Mouse (Mus musculus): ENCODE measurements around the gene Ankar. TPM values are rescaled to one million over a fixed set of nuclear protein-coding genes. Genes with fewer than 3 reads are reported as not detected.
A peak's percentile ranks its signal among the peaks of the same experiment; 100 is the strongest.

The Ankar gene
- polyA plus RNA-seq, 1 experiment from 2014 or later, result not detected

- H3K27ac ChIP-seq, result no peak overlapping the region
- H3K36me3 ChIP-seq, result peaks cover 20% of the 10 kb centered on the region
- no peak overlapping the region for H3K9ac ChIP-seq
- H3K4me3 ChIP-seq, result no peak overlapping the region
- H3K27me3 ChIP-seq (replicated peaks), result no peaks in the 10 kb centered on the region
- H3K4me2 ChIP-seq, result no peak overlapping the region
- no peak for ATAC-seq
- H3K4me1 ChIP-seq, result peaks cover 8% of the 10 kb centered on the region
- H3K9me3 ChIP-seq (replicated peaks), result no peaks in the 10 kb centered on the region
- WGBS (ENCODE audit: insufficient replicate concordance), result 60% methylated on average over 8 of the region's 8 CpGs
Observed at GRCm38 (mm10) chr1:72722646-72723045, 22.3 kb upstream of the Ankar start.

GRCm38 (mm10) chr1:72720115-72720725 is 19.8 kb upstream of the Ankar start:
- Histone ChIP-seq H3K27ac (no peak overlapping the region), H3K9me3 (replicated peaks) (no peaks in the 10 kb centered on the region), H3K27me3 (replicated peaks) (no peaks in the 10 kb centered on the region), H3K4me1 (peaks cover 8% of the 10 kb centered on the region), H3K4me2 (no peak overlapping the region), H3K4me3 (no peak overlapping the region), H3K9ac (no peak overlapping the region), H3K36me3 (peaks cover 32% of the 10 kb centered on the region)
- no peak for ATAC-seq
- 80% methylated on average over 6 of the region's 6 CpGs for WGBS (ENCODE audit: insufficient replicate concordance)

- no peaks in the 10 kb centered on the region for H3K9me3 ChIP-seq (replicated peaks)
- peaks cover 46% of the 10 kb centered on the region for H3K36me3 ChIP-seq
- H3K27ac ChIP-seq, result peak overlapping the region; percentile 30; the same call in 1 of the 2 replicates
- H3K4me2 ChIP-seq, result no peak overlapping the region
- H3K4me1 ChIP-seq, result peaks cover 12% of the 10 kb centered on the region
- WGBS (ENCODE audit: insufficient replicate concordance), result 29% methylated on average over 5 of the region's 5 CpGs
- ATAC-seq, result peak; percentile 74
- no peaks in the 10 kb centered on the region for H3K27me3 ChIP-seq (replicated peaks)
- no peak overlapping the region for H3K9ac ChIP-seq
- no peak overlapping the region for H3K4me3 ChIP-seq
Observed at GRCm38 (mm10) chr1:72718846-72719245, 18.5 kb upstream of the Ankar start.

GRCm38 (mm10) chr1:72717540-72717939 is 17.2 kb upstream of the Ankar start:
- H3K27ac ChIP-seq, result no peak overlapping the region

GRCm38 (mm10) chr1:72716926-72717325 is 16.5 kb upstream of the Ankar start:
- Histone ChIP-seq H3K27ac (no peak overlapping the region), H3K4me1 (peaks cover 23% of the 10 kb centered on the region), H3K27me3 (replicated peaks) (no peaks in the 10 kb centered on the region), H3K9me3 (replicated peaks) (no peaks in the 10 kb centered on the region), H3K4me3 (no peak overlapping the region), H3K36me3 (peaks cover 65% of the 10 kb centered on the region), H3K9ac (no peak overlapping the region), H3K4me2 (no peak overlapping the region)
- ATAC-seq, result peak; percentile 31; the same call in 1 of the 2 replicates
- 7% methylated on average over 5 of the region's 5 CpGs for WGBS (ENCODE audit: insufficient replicate concordance)

More at GRCm38 (mm10) chr1:72717540-72717939, 17.2 kb upstream of the Ankar start:
- Histone ChIP-seq H3K9ac (no peak overlapping the region), H3K9me3 (replicated peaks) (no peaks in the 10 kb centered on the region), H3K36me3 (peaks cover 59% of the 10 kb centered on the region), H3K4me2 (no peak overlapping the region), H3K4me3 (no peak overlapping the region), H3K4me1 (peaks cover 21% of the 10 kb centered on the region), H3K27me3 (replicated peaks) (no peaks in the 10 kb centered on the region)
- no peak for ATAC-seq
- WGBS (ENCODE audit: insufficient replicate concordance), result 88% methylated on average over 7 of the region's 7 CpGs

GRCm38 (mm10) chr1:72716421-72716820 is 16.0 kb upstream of the Ankar start:
- H3K4me1 ChIP-seq, result peaks cover 23% of the 10 kb centered on the region
- no peaks in the 10 kb centered on the region for H3K9me3 ChIP-seq (replicated peaks)
- 51% methylated on average over 2 of the region's 2 CpGs for WGBS (ENCODE audit: insufficient replicate concordance)
- peaks cover 65% of the 10 kb centered on the region for H3K36me3 ChIP-seq
- ATAC-seq, result no peak
- H3K9ac ChIP-seq, result no peak overlapping the region; the same call in 1 of the 2 replicates
- H3K27ac ChIP-seq, result peak overlapping the region; percentile 69
- no peak overlapping the region for H3K4me2 ChIP-seq
- H3K27me3 ChIP-seq (replicated peaks), result no peaks in the 10 kb centered on the region
- no peak overlapping the region for H3K4me3 ChIP-seq

- peaks cover 23% of the 10 kb centered on the region for H3K4me1 ChIP-seq
- 0 out of 2 replicates have a peak overlapping the region, but pooled peaks have one; percentile 69 for H3K27ac ChIP-seq
- no peak for ATAC-seq
- no peak overlapping the region for H3K4me2 ChIP-seq
- H3K4me3 ChIP-seq, result no peak overlapping the region
- no peaks in the 10 kb centered on the region for H3K27me3 ChIP-seq (replicated peaks)
- H3K9ac ChIP-seq, result no peak overlapping the region
- no peaks in the 10 kb centered on the region for H3K9me3 ChIP-seq (replicated peaks)
- WGBS (ENCODE audit: insufficient replicate concordance), result 64% methylated on average over 3 of the region's 3 CpGs
- H3K36me3 ChIP-seq, result peaks cover 62% of the 10 kb centered on the region
Observed at GRCm38 (mm10) chr1:72715593-72716361, 15.4 kb upstream of the Ankar start.

- Histone ChIP-seq H3K27me3 (replicated peaks) (no peaks in the 10 kb centered on the region), H3K9me3 (replicated peaks) (no peaks in the 10 kb centered on the region), H3K4me1 (peaks cover 26% of the 10 kb centered on the region), H3K4me2 (no peak overlapping the region), H3K36me3 (peaks cover 56% of the 10 kb centered on the region), H3K4me3 (no peak overlapping the region), H3K9ac (no peak overlapping the region), H3K27ac (no peak overlapping the region)
- WGBS (ENCODE audit: insufficient replicate concordance), result 88% methylated on average over 1 of the region's 1 CpGs
- no peak for ATAC-seq
Observed at GRCm38 (mm10) chr1:72715065-72715464, 14.7 kb upstream of the Ankar start.

- Histone ChIP-seq H3K36me3 (peaks cover 53% of the 10 kb centered on the region), H3K4me2 (no peak overlapping the region), H3K27ac (no peak overlapping the region), H3K9ac (no peak overlapping the region), H3K27me3 (replicated peaks) (no peaks in the 10 kb centered on the region), H3K4me3 (no peak overlapping the region), H3K4me1 (peaks cover 28% of the 10 kb centered on the region), H3K9me3 (replicated peaks) (no peaks in the 10 kb centered on the region)
- WGBS (ENCODE audit: insufficient replicate concordance), result 65% methylated on average over 4 of the region's 4 CpGs
- no peak for ATAC-seq
Observed at GRCm38 (mm10) chr1:72714547-72714946, 14.2 kb upstream of the Ankar start.

GRCm38 (mm10) chr1:72711684-72712083 is 11.3 kb upstream of the Ankar start:
- H3K36me3 ChIP-seq, result peaks cover 46% of the 10 kb centered on the region
- WGBS (ENCODE audit: insufficient replicate concordance), result under 1% methylated on average over 17 of the region's 17 CpGs
- peak; percentile 13 for ATAC-seq

GRCm38 (mm10) chr1:72710753-72711653 is 10.6 kb upstream of the Ankar start, which contains the start of gene Rpl37a:
Rpl37a (plus strand) TSS chr1:72711290.
- 2% methylated on average over 68 of the region's 68 CpGs for WGBS (ENCODE audit: insufficient replicate concordance)
- Histone ChIP-seq H3K9ac (peak within 1 kb of the TSS; percentile 87), H3K4me3 (peak within 1 kb of the TSS; percentile 81), H3K36me3 (peaks cover 41% of the 10 kb centered on the region), H3K4me2 (peak within 1 kb of the TSS; percentile 72), H3K27me3 (replicated peaks) (no peaks in the 10 kb centered on the region), H3K4me1 (peaks cover 28% of the 10 kb centered on the region), H3K27ac (peak within 1 kb of the TSS; percentile 89), H3K9me3 (replicated peaks) (no peaks in the 10 kb centered on the region)
- ATAC-seq, result peak; percentile 81

More at GRCm38 (mm10) chr1:72711684-72712083, 11.3 kb upstream of the Ankar start:
- peak overlapping the region; percentile 87 for H3K9ac ChIP-seq
- H3K4me2 ChIP-seq, result peak overlapping the region; percentile 72
- no peaks in the 10 kb centered on the region for H3K27me3 ChIP-seq (replicated peaks)
- H3K4me1 ChIP-seq, result peaks cover 28% of the 10 kb centered on the region
- no peaks in the 10 kb centered on the region for H3K9me3 ChIP-seq (replicated peaks)
- peak overlapping the region; percentile 81 for H3K4me3 ChIP-seq
- H3K27ac ChIP-seq, result peak overlapping the region; percentile 89

Data from liver, embryonic 12.5 days (tissue).